Mouse (Mus musculus) C2C12 (cell line): ENCODE results near the gene Gm609. TPM values are rescaled to one million over a fixed set of nuclear protein-coding genes. Genes with fewer than 3 reads are reported as not detected.

Experiments used
- H3K27me3 ChIP-seq: one replicate; pipeline ENCODE4 v1.6.1; 2011; ENCODE audit not compliant: control insufficient read depth, insufficient read depth, insufficient read length
- H3K36me3 ChIP-seq: one replicate; pipeline ENCODE4 v1.6.1; 2011; ENCODE audit not compliant: control insufficient read depth, insufficient read depth
- H3K4me3 ChIP-seq: one replicate; pipeline ENCODE4 v1.5.1; 2011; ENCODE audit warnings: mild to moderate bottlenecking, control low read depth; ENCODE audit not compliant: poor library complexity, insufficient read depth, severe bottlenecking
- H3K79me2 ChIP-seq: one replicate; pipeline ENCODE4 v1.6.1; 2011; ENCODE audit not compliant: control insufficient read depth, insufficient read depth
- H3K79me3 ChIP-seq: one replicate; pipeline ENCODE4 v1.6.1; 2011; ENCODE audit warnings: low read depth, control low read depth
- H3ac ChIP-seq: one replicate; pipeline ENCODE3; 2011; ENCODE audit warnings: low read depth; ENCODE audit not compliant: control insufficient read depth, insufficient read length
- CEBPB ChIP-seq: IDR thresholded peaks from one replicate; pipeline ENCODE4 v1.6.1; 2011; ENCODE audit warnings: low read depth, mild to moderate bottlenecking, control low read depth, moderate library complexity
- CTCF ChIP-seq: IDR thresholded peaks from one replicate; pipeline ENCODE4 v1.5.1; 2011; ENCODE audit not compliant: control insufficient read depth, insufficient read depth, insufficient read length
- FOSL1 ChIP-seq: IDR thresholded peaks from one replicate; pipeline ENCODE4 v1.8.0; 2011; ENCODE audit warnings: mild to moderate bottlenecking, low read length; ENCODE audit not compliant: poor library complexity, insufficient read depth, severe bottlenecking
- MAX ChIP-seq: IDR thresholded peaks from one replicate; pipeline ENCODE4 v1.6.1; 2011; ENCODE audit warnings: mild to moderate bottlenecking, control low read depth
- MYOD1 ChIP-seq: IDR thresholded peaks from one replicate; pipeline ENCODE4 v1.6.1; 2011; ENCODE audit warnings: low read depth; ENCODE audit not compliant: control insufficient read depth, insufficient read length
- MYOG ChIP-seq: IDR thresholded peaks from one replicate; pipeline ENCODE4 v1.6.1; 2011; ENCODE audit not compliant: control insufficient read depth, insufficient read length; ENCODE audit errors: extremely low read depth
- USF1 ChIP-seq: IDR thresholded peaks from one replicate; pipeline ENCODE4 v1.6.1; 2011; ENCODE audit warnings: low read depth, mild to moderate bottlenecking, control low read depth, moderate library complexity
- polyA plus RNA-seq: library from polyadenylated mRNA; unstranded; fragments of >200 nt; fragmentation: generic; extraction: Trizol; gene quantifications from one replicate; pipeline ENCODE4 v1.2.1, GENCODE M21; 2012; ENCODE audit warnings: missing spikeins

Gene Gm609
- polyA plus RNA-seq, 1 experiment, result not detected

GRCm38 (mm10) chr16:45402036-45402435 is 90.7 kb downstream of the Gm609 start:
- Histone ChIP-seq H3K79me2 (no peaks in the 10 kb centered on the region), H3K4me3 (no peak overlapping the region), H3ac (no peak overlapping the region), H3K79me3 (no peaks in the 10 kb centered on the region), H3K36me3 (no peaks in the 10 kb centered on the region), H3K27me3 (no peaks in the 10 kb centered on the region)
- TF ChIP-seq MAX, result no peak
- TF ChIP-seq MYOD1, result no peak
- TF ChIP-seq CTCF, result no peak
- TF ChIP-seq MYOG, result no peak
- TF ChIP-seq CEBPB, result no peak
- no peak for TF ChIP-seq USF1
- TF ChIP-seq FOSL1, result no peak

GRCm38 (mm10) chr16:45399947-45400555 is 92.7 kb downstream of the Gm609 start:
- Histone ChIP-seq H3K79me3 (no peaks in the 10 kb centered on the region), H3K79me2 (no peaks in the 10 kb centered on the region), H3ac (no peak overlapping the region), H3K27me3 (no peaks in the 10 kb centered on the region), H3K4me3 (no peak overlapping the region), H3K36me3 (no peaks in the 10 kb centered on the region)
- TF ChIP-seq CTCF, result no peak
- TF ChIP-seq FOSL1, result no peak
- TF ChIP-seq MYOD1, result no peak
- TF ChIP-seq MYOG, result no peak
- TF ChIP-seq USF1, result no peak
- TF ChIP-seq MAX, result no peak
- TF ChIP-seq CEBPB, result no peak

- no peaks in the 10 kb centered on the region for H3K36me3 ChIP-seq
- no peak overlapping the region for H3ac ChIP-seq
- no peaks in the 10 kb centered on the region for H3K27me3 ChIP-seq
- TF ChIP-seq CEBPB (no peak), MYOG (no peak), FOSL1 (no peak), MYOD1 (no peak), USF1 (no peak), CTCF (no peak), MAX (no peak)
- H3K4me3 ChIP-seq, result no peak overlapping the region
- no peaks in the 10 kb centered on the region for H3K79me2 ChIP-seq
- no peaks in the 10 kb centered on the region for H3K79me3 ChIP-seq
These were observed 93.4 kb downstream of the Gm609 start for GRCm38 (mm10) chr16:45399411-45399810.

- no peaks in the 10 kb centered on the region for H3K36me3 ChIP-seq
- no peaks in the 10 kb centered on the region for H3K79me3 ChIP-seq
- H3K79me2 ChIP-seq, result no peaks in the 10 kb centered on the region
- no peaks in the 10 kb centered on the region for H3K27me3 ChIP-seq
- no peak overlapping the region for H3ac ChIP-seq
- H3K4me3 ChIP-seq, result no peak overlapping the region
- TF ChIP-seq MYOD1 (no peak), MAX (no peak), FOSL1 (no peak), MYOG (no peak), USF1 (no peak), CEBPB (no peak), CTCF (no peak)
These were observed 95.3 kb downstream of the Gm609 start for GRCm38 (mm10) chr16:45397440-45397839.

GRCm38 (mm10) chr16:45392246-45392645 is 100.5 kb downstream of the Gm609 start:
- Histone ChIP-seq H3K4me3 (no peak overlapping the region), H3K27me3 (no peaks in the 10 kb centered on the region), H3K36me3 (no peaks in the 10 kb centered on the region), H3K79me3 (no peaks in the 10 kb centered on the region), H3ac (no peak overlapping the region), H3K79me2 (no peaks in the 10 kb centered on the region)
- TF ChIP-seq USF1, result no peak
- TF ChIP-seq CEBPB, result no peak
- TF ChIP-seq MYOD1, result no peak
- TF ChIP-seq MAX, result no peak
- TF ChIP-seq CTCF, result no peak
- TF ChIP-seq FOSL1, result no peak
- no peak for TF ChIP-seq MYOG

- Histone ChIP-seq H3K27me3 (no peaks in the 10 kb centered on the region), H3K4me3 (no peak overlapping the region), H3K79me3 (no peaks in the 10 kb centered on the region), H3K36me3 (no peaks in the 10 kb centered on the region), H3ac (no peak overlapping the region), H3K79me2 (no peaks in the 10 kb centered on the region)
- no peak for TF ChIP-seq MYOG
- TF ChIP-seq CEBPB, result no peak
- no peak for TF ChIP-seq USF1
- TF ChIP-seq MAX, result no peak
- TF ChIP-seq FOSL1, result no peak
- TF ChIP-seq MYOD1, result no peak
- no peak for TF ChIP-seq CTCF
These were observed 101.1 kb downstream of the Gm609 start for GRCm38 (mm10) chr16:45391680-45392079.
